Mouse (Mus musculus) cerebellum, postnatal 25 days (tissue): ENCODE measurements at regions not wholly inside any gene's neighbourhood (a gene's known extent, or its start where the extent isn't known, plus 50 kb on each side); places are given as distances from the start of the nearest gene placed in this dataset.
A peak's percentile ranks its signal among the peaks of the same experiment; 100 is the strongest.

Experiments
- DNase-seq, 2 experiments: peaks; one replicate each; pipeline ENCODE4 v3.0.0; 2021; ENCODE audit warnings: mixed read lengths in 2 of 2

- DNase-seq: no peak
Observed at GRCm38 (mm10) chr14:118318524-118318923, 51.8 kb downstream of the Gm9376 start.

GRCm38 (mm10) chr14:118320101-118320500, 53.3 kb downstream of the Gm9376 start:
- DNase-seq: no peak

- no peak for DNase-seq
Observed at GRCm38 (mm10) chr14:118321083-118321482, 54.3 kb downstream of the Gm9376 start.

- DNase-seq: no peak
Observed at GRCm38 (mm10) chr14:118322003-118322821, 55.5 kb downstream of the Gm9376 start.

- no peak for DNase-seq
Observed at GRCm38 (mm10) chr14:118322865-118323264, 56.1 kb downstream of the Gm9376 start.

- DNase-seq: no peak
Observed at GRCm38 (mm10) chr14:118338071-118338470, 71.3 kb downstream of the Gm9376 start.

GRCm38 (mm10) chr14:118362931-118363330, 96.2 kb downstream of the Gm9376 start:
- no peak for DNase-seq

- no peak for DNase-seq
Observed at GRCm38 (mm10) chr14:118363391-118363821, 96.6 kb downstream of the Gm9376 start.

- DNase-seq: no peak
Observed at GRCm38 (mm10) chr14:118366522-118366921, 99.8 kb downstream of the Gm9376 start.

GRCm38 (mm10) chr14:118368619-118369431, 102.1 kb downstream of the Gm9376 start:
- no peak for DNase-seq

GRCm38 (mm10) chr14:118371336-118371735, 104.6 kb downstream of the Gm9376 start:
- no peak for DNase-seq

GRCm38 (mm10) chr14:118374819-118375520, 108.2 kb downstream of the Gm9376 start:
- no peak for DNase-seq

GRCm38 (mm10) chr14:118375641-118376040, 108.9 kb downstream of the Gm9376 start:
- no peak for DNase-seq

- no peak for DNase-seq
Observed at GRCm38 (mm10) chr14:118379624-118380023, 112.9 kb downstream of the Gm9376 start.

- no peak for DNase-seq
Observed at GRCm38 (mm10) chr14:118385529-118385932, 118.8 kb downstream of the Gm9376 start.

- peak; percentile 37 to 57 for DNase-seq
Observed at GRCm38 (mm10) chr14:118388061-118388460, 121.3 kb downstream of the Gm9376 start.

- no peak for DNase-seq
Observed at GRCm38 (mm10) chr14:118390790-118391189, 124.0 kb downstream of the Gm9376 start.

GRCm38 (mm10) chr14:118391561-118391960, 124.8 kb downstream of the Gm9376 start:
- DNase-seq: no peak

GRCm38 (mm10) chr14:118393676-118394075, 126.9 kb downstream of the Gm9376 start:
- no peak for DNase-seq

- no peak for DNase-seq
Observed at GRCm38 (mm10) chr14:118414275-118414674, 147.5 kb downstream of the Gm9376 start.

- no peak for DNase-seq
Observed at GRCm38 (mm10) chr14:118416163-118416562, 149.4 kb downstream of the Gm9376 start.

- no peak for DNase-seq
Observed at GRCm38 (mm10) chr14:118419442-118420193, 152.9 kb downstream of the Gm9376 start.
